Comparison of ENCODE assay signal across 8 mouse cellular contexts in genomic region chr1:165104707-165105259, GRCm38 (mm10). TPM values are rescaled to one million over a fixed set of nuclear protein-coding genes. Genes with fewer than 3 reads are reported as not detected.
A peak's percentile ranks its signal among the peaks of the same experiment; 100 is the strongest.
DNase-seq lines count a peak whose midpoint lies in the region; ATAC-seq and TF ChIP-seq lines count a peak whose summit lies in the region.

No protein-coding gene starts in this region.

- no peak for TF ChIP-seq CTCF in cortical plate, adult 2 months (IDR thresholded peaks at IDR 0.05; ENCODE audit: extremely low read depth, insufficient read depth, low read length)
- no peak for TF ChIP-seq CTCF in layer of hippocampus, adult 2 months (conservative IDR thresholded peaks at IDR 0.05)
- no peak for TF ChIP-seq CTCF in midbrain, postnatal 0 days (IDR thresholded peaks at IDR 0.05)

- H3K4me3 ChIP-seq in cortical plate, adult 2 months (ENCODE audit: insufficient read depth, low read length): no peak overlapping the region
- H3K4me3 ChIP-seq in layer of hippocampus, adult 2 months: no peak overlapping the region
- no peak overlapping the region for H3K4me3 ChIP-seq in midbrain, postnatal 0 days (ENCODE audit: low read depth, low read length)

- H3K9ac ChIP-seq in midbrain, postnatal 0 days (replicated peaks; ENCODE audit: low read length, poor library complexity, severe bottlenecking): no peak overlapping the region

- H3K27me3 ChIP-seq in midbrain, postnatal 0 days (ENCODE audit: insufficient read depth, low read length): no peaks in the 10 kb centered on the region

- 49% methylated on average over 7 of the region's 7 CpGs for WGBS in midbrain, postnatal 0 days

- no peak for TF ChIP-seq POLR2A in cortical plate, adult 2 months (IDR thresholded peaks at IDR 0.05; ENCODE audit: extremely low read depth, insufficient read depth, low read length)

- no peaks in the 10 kb centered on the region for H3K9me3 ChIP-seq in midbrain, postnatal 0 days (ENCODE audit: low read length)

- ATAC-seq in midbrain, postnatal 0 days (ENCODE audit: low FRiP score): peak; percentile 43; the same call in 1 of the 2 replicates
- ATAC-seq in cerebellum, adult (ENCODE audit: insufficient number of reproducible peaks, low FRiP score, low TSS enrichment): no peak

- H3K4me2 ChIP-seq in midbrain, postnatal 0 days (ENCODE audit: low read depth, low read length, poor library complexity, severe bottlenecking): no peak overlapping the region

- peaks cover 2% of the 10 kb centered on the region for H3K4me1 ChIP-seq in cortical plate, adult 2 months (ENCODE audit: control insufficient read depth, insufficient read depth, low read length)
- H3K4me1 ChIP-seq in midbrain, postnatal 0 days (ENCODE audit: insufficient read depth, low read length): no peaks in the 10 kb centered on the region

- peak; percentile 92 for DNase-seq in heart, adult 11 months
- DNase-seq in heart, postnatal 25 days (ENCODE audit: low spot score): no peak
- DNase-seq in layer of hippocampus, adult 2 months (ENCODE audit: low spot score in 2 of 2): peak; percentile 41 to 52
- no peak for DNase-seq in midbrain, postnatal 0 days (ENCODE audit: low spot score)
- no peak for DNase-seq in adrenal gland, postnatal 14 days
- no peak for DNase-seq in testis, postnatal 14 days (ENCODE audit: low spot score)

- intact Hi-C loops in heart, postnatal 25 days (cut with DNase I): no loop called here

- H3K27ac ChIP-seq in cortical plate, adult 2 months (ENCODE audit: insufficient read depth, low read length): peak overlapping the region; percentile 30; the same call in 1 of the 2 replicates
- H3K27ac ChIP-seq in layer of hippocampus, adult 2 months: peak overlapping the region; percentile 85
- no peak overlapping the region for H3K27ac ChIP-seq in midbrain, postnatal 0 days (ENCODE audit: low read depth, low read length)

- no peaks in the 10 kb centered on the region for H3K36me3 ChIP-seq in midbrain, postnatal 0 days (ENCODE audit: insufficient read depth, low read length)

RNA-seq across cellular contexts. Expression of gene Tbx19, which starts 55.8 kb away (rescaled TPM):
- not detected for total RNA-seq in heart, postnatal 25 days (2021)
- 0.13 TPM in 1 of 2 replicates, not detected in the other for polyA plus RNA-seq in cortical plate, adult 2 months (2012; rRNA removed)
- not detected for total RNA-seq in layer of hippocampus, adult 2 months (2021)
- 0.19 TPM in 1 of 2 replicates, not detected in the other for total RNA-seq in midbrain, postnatal 0 days (2014; rRNA removed)
- polyA plus RNA-seq in midbrain, postnatal 0 days (2015; fragmentation: Nextera tagmentation; extraction: Ambion mirVana): 0.10 and 0.26 TPM in 2 replicates
- not detected in 2 replicates for total RNA-seq in adrenal gland, postnatal 14 days (2021)

Comparison
In these comparisons a context has a peak if more than half of its experiments do, and no peak if none do; other contexts are left out.
1. DNase-seq: peak in heart, adult 11 months (single experiment) and layer of hippocampus, adult 2 months (2 of 2); none in heart, postnatal 25 days (single experiment), midbrain, postnatal 0 days (single experiment), adrenal gland, postnatal 14 days (single experiment) and testis, postnatal 14 days (single experiment).